Mouse (Mus musculus) lung, adult 2 months (tissue): ENCODE results near the gene Cacna1c. TPM values are rescaled to one million over a fixed set of nuclear protein-coding genes. Genes with fewer than 3 reads are reported as not detected.

ENCODE experiments used
- DNase-seq: peaks from one replicate; pipeline ENCODE4 v3.0.0; 2022
- H3K4me1 ChIP-seq: fragments of 200-500 bp; 2 replicates; pipeline ENCODE4 v1.6.1; 2011; ENCODE audit warnings: low read length; ENCODE audit not compliant: control insufficient read depth, insufficient read depth
- H3K4me3 ChIP-seq: fragments of 200-500 bp; replicated peaks from 2 replicates; pipeline ENCODE3; 2011; ENCODE audit warnings: low read depth, mild to moderate bottlenecking, control low read depth, low read length; ENCODE audit errors: extremely low read depth
- CTCF ChIP-seq: fragments of 200-500 bp; IDR thresholded peaks from 2 replicates; pipeline ENCODE4 v1.5.1; 2011; ENCODE audit warnings: mild to moderate bottlenecking, low read length, control low read depth; ENCODE audit not compliant: insufficient read depth
- POLR2A ChIP-seq: fragments of 200-500 bp; IDR thresholded peaks from 2 replicates; pipeline ENCODE4 v1.6.1; 2011; ENCODE audit warnings: low read depth, mild to moderate bottlenecking, control low read depth, low read length, borderline replicate concordance; ENCODE audit errors: extremely low read depth
- WGBS: fragments of 180-500 bp; shearing (Covaris S2); methylation state at CpG from one replicate; pipeline ENCODE4 v1.1.7; 2018; 5-methylcytosine and 5-hydroxymethylcytosine counted together
- polyA plus RNA-seq: library from polyadenylated mRNA; depleted of rRNA; stranded (reverse); fragments of >200 nt; gene quantifications from 2 replicates; pipeline ENCODE4 v1.2.3, GENCODE M21; 2012

The Cacna1c gene
- polyA plus RNA-seq, 1 experiment: 16.3 TPM

DNA sequence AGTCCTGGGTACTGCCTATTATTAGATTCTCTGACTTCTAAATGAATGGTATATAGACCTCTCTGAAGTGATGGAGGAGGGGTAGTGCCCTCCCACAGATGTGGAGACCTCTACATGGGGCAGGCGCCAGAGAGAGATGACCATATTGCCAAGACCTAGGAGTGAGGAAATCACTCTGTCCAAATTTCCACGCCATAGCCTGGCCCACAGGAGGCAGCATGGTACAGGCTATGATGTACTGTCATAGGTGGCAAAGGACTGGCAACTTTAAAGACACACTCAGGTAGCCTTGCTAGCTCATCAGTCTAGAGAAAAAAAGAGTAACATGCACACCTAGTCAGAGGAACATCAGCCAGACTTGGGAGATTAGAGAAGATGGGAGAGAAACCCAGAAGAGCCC, 347.6 kb downstream of the Cacna1c start:
- TF ChIP-seq CTCF (peak; percentile 58; the same call in 1 of the 2 replicates), POLR2A (no peak)
- Histone ChIP-seq H3K4me1 (no peaks in the 10 kb centered on the region), H3K4me3 (no peak overlapping the region)
- 70% methylated on average over 2 of the region's 2 CpGs for WGBS
- no peak for DNase-seq

DNA sequence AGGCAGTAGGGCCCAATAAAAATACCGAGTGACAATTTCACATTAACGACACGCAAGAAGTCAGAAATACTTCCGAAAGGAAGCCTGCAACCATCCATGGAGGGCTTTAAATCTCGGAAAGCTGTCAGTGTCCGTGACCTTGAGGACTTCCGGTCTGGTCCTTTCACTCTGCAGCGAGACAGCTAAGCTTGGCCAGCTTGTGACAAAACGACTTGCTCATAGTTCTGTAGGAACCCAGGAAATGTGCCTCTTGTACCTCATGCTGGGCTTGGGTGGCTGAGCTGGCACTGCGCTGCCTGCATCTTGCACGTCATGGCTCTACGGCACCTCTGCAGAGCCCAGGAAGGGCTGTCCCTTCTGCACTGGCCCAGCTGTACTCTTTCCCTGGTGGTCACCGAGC, 348.5 kb downstream of the Cacna1c start:
- no peak for DNase-seq
- WGBS: 61% methylated on average over 13 of the region's 13 CpGs
- TF ChIP-seq POLR2A (no peak), CTCF (no peak)
- H3K4me1 ChIP-seq: no peaks in the 10 kb centered on the region
- no peak overlapping the region for H3K4me3 ChIP-seq

DNA sequence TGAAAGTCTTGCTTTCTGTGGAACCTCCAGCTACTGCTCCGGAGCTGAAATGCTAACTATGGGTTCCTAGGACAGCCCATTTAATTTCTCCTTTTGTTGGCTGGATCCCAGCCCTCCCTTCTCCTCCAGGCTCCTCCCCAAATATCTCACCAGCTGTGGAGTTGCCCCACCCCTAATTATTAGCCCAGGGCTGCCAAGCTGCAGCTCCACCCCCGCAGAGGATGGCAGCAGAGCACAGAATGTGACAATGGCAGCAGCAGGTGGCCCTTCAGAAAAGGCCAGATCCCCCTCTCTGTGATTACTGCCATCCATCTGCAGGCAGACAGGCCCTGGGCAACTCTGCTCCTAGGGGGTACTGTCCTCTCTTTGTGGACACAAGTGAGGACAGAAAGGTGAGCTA, 350.4 kb downstream of the Cacna1c start:
- no peaks in the 10 kb centered on the region for H3K4me1 ChIP-seq
- TF ChIP-seq CTCF (no peak), POLR2A (no peak)
- WGBS: 13% methylated on average over 2 of the region's 2 CpGs

DNA sequence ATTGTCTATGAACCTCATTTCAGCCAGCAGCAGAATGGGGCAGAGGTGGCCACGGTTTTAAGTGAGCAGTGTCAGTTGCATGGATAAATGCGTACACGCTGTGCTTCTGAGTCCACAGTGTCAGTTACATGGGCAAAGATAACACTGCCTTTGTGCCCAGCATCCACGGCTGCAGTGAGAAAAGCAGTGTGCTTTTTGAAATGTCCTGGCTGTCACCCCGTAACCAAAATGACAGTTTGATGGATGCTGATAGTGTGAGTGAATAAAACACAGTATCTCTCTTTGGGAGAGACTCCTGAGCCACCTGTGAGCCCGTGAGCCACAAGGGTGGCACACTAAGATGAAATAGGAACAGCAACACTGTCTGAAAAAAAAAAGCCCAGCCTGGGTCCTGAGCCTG, 351.0 kb downstream of the Cacna1c start:
- H3K4me3 ChIP-seq: no peak overlapping the region
- 73% methylated on average over 6 of the region's 6 CpGs for WGBS
- no peaks in the 10 kb centered on the region for H3K4me1 ChIP-seq
- TF ChIP-seq POLR2A (no peak), CTCF (no peak)
- DNase-seq: no peak

More for the DNA sequence above, 350.4 kb downstream of the Cacna1c start:
- no peak overlapping the region for H3K4me3 ChIP-seq
- no peak for DNase-seq

DNA sequence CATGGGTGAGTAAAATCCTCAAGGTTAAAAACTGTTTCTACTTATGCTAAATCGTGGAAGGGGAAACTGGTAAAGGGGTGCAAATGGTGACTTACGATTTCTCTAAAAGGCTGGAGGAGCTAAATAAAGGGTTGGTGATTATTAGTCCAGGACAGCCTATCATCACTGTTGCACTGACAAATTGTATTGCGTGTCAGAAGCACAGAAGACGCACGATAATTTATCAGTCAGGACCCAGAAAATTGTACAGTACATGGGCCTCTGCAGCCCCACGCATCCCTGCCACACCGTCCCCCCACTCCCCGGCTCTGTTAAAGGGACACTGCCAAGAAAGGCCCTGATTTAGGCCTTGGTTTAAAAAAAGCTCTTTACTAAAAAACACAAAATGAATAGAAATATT, 352.7 kb downstream of the Cacna1c start:
- peaks cover 4% of the 10 kb centered on the region; the same call in 1 of the 2 replicates for H3K4me1 ChIP-seq
- whole genome bisulfite sequencing: 90% methylated on average over 8 of the region's 8 CpGs
- H3K4me3 ChIP-seq: no peak overlapping the region
- TF ChIP-seq POLR2A (no peak), CTCF (no peak)
- no peak for DNase-seq

DNA sequence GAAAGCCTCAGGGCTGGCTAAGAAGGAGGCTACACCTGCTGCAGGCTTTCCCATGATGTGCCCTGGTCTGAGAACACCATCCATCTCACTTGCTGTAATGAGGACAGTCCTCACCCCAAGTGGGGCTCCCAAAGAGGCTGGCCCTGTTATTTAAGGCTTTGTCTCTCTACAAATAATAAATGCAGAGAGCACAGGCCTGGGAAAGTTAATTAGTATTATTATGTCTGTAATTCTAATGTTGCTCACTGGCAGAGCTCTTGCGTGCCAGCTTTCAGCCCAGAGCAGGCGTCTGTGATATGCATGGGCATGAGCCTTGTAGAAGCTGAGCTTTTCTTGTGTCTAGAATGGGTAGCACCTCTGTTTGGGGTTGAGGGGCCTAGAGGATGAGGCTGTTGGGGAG, 354.3 kb downstream of the Cacna1c start:
- WGBS: 96% methylated on average over 2 of the region's 2 CpGs
- TF ChIP-seq POLR2A: no peak
- TF ChIP-seq CTCF: no peak
- no peak overlapping the region for H3K4me3 ChIP-seq
- DNase-seq: no peak
- H3K4me1 ChIP-seq: peaks cover 4% of the 10 kb centered on the region; the same call in 1 of the 2 replicates

DNA sequence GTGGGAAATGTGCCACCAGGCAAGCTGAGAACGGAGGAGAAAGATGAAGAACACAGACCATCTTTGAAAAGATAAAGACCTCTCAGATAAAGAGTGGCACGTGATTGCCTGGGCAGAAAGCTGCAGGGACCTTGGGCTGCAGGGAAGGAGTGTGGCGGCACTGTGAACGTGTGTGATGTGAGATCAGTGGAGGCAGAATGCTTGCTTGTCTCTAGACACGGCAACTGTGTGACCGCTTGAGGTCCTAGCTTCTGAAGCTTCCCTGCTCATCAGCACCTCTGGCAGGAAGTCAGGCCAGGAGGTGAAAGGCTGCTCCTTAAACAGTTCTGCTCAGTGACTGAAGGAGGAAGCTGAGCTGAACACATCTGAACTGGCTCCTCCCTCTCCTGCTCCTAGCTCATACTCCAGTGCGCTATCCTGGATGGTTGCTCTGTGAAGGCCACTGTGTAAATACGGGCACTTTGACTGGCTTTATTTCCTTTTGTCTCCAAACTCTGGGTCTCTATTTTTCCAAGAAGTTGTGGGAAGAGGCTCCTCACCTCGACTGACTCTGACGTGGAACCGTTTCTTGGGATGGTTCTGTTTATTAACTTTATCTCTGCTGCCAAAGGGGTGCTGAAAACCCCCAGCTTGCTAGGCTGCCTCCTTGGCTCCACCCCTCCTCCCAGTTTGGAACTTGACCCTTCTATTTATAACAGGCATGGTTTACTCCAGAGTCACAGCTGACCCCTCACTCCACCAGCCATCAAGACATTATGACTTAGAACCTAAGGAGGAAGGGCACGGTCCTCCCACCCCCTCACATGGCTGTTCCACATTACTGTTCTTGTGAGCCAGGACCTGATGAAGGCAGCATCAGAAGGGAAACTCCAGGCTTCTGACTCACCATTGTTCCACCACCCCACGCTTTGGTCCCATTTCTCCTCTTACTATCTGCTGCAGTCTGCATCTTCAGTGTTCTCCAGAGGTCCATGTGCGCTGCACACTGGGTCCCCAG, 357.0 kb downstream of the Cacna1c start:
- no peak for DNase-seq
- no peak for TF ChIP-seq POLR2A
- TF ChIP-seq CTCF: no peak
- Histone ChIP-seq H3K4me1 (peaks cover 4% of the 10 kb centered on the region; the same call in 1 of the 2 replicates), H3K4me3 (no peak overlapping the region)
- 29% methylated on average over 14 of the region's 14 CpGs for WGBS

DNA sequence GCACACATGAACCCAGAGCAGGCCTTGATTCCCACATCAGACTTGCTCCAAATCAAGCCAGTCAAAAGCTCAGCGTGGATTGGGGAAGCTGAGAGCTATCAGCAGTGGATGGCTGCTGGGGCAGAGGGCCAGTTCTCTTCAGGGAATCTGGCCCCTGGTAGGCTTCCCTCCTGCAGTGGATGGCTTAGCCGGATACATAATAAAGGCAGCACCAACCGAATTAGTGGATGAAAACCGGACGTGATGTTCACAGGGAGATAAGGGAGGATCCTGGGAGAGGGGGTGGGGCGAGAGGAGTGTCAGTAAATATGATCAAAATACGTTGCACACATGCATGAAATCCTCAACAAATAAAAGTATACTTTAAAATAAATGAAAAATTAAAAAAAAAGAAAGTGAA, 359.5 kb downstream of the Cacna1c start:
- H3K4me1 ChIP-seq: peaks cover 4% of the 10 kb centered on the region; the same call in 1 of the 2 replicates

DNA sequence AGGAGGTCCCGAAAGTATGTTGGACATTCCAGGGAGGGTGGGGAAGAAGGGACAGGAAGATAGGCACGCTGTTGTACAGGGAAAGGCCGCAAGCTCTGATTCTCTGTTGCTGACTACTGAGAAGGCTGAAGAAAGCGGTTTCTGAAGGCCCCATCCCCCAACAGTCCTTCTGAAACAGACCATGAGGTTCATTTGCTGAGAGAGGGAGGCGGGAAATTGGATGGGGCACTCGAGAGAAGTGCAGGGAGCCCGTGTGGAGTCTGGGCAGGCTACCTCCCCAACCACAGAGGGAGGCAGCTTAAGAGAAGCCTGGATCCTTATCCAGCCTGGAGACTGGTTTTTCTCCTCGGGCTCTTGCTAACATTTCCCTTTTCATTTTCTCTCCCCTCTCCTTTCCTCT, 362.2 kb downstream of the Cacna1c start:
- peak; percentile 39 for DNase-seq

More for the DNA sequence above, 359.5 kb downstream of the Cacna1c start:
- DNase-seq: no peak
- TF ChIP-seq POLR2A (no peak), CTCF (no peak)
- no peak overlapping the region for H3K4me3 ChIP-seq
- WGBS: 74% methylated on average over 7 of the region's 7 CpGs

More for the DNA sequence above, 362.2 kb downstream of the Cacna1c start:
- no peak for TF ChIP-seq CTCF
- no peak for TF ChIP-seq POLR2A
- Histone ChIP-seq H3K4me3 (no peak overlapping the region), H3K4me1 (peaks cover 3% of the 10 kb centered on the region; the same call in 1 of the 2 replicates)
- WGBS: 56% methylated on average over 8 of the region's 8 CpGs
